Mouse (Mus musculus): ENCODE measurements around the gene Opcml. TPM values are rescaled to one million over a fixed set of nuclear protein-coding genes. Genes with fewer than 3 reads are reported as not detected.
A peak's percentile ranks its signal among the peaks of the same experiment; 100 is the strongest.

Opcml gene
- polyA plus RNA-seq, 1 experiment from 2014 or later: 3.4 TPM

GRCm38 (mm10) chr9:28402770-28403650 is 612.4 kb downstream of the Opcml start:
- Histone ChIP-seq H3K4me1 (replicated peaks) (peaks cover 6% of the 10 kb centered on the region; the same call in 1 of the 2 replicates), H3K4me2 (replicated peaks) (peak overlapping the region; percentile 96), H3K9ac (peak overlapping the region; percentile 34), H3K27me3 (replicated peaks) (peaks cover 18% of the 10 kb centered on the region), H3K36me3 (no peaks in the 10 kb centered on the region), H3K9me3 (no peaks in the 10 kb centered on the region), H3K4me3 (replicated peaks) (peak overlapping the region; percentile 56), H3K27ac (no peak overlapping the region)
- peak; percentile 60 for ATAC-seq
- WGBS: 2% methylated on average over 54 of the region's 56 CpGs

GRCm38 (mm10) chr9:28403831-28404562 is 613.4 kb downstream of the Opcml start:
- peaks cover 18% of the 10 kb centered on the region for H3K27me3 ChIP-seq (replicated peaks)
- no peak overlapping the region for H3K27ac ChIP-seq
- ATAC-seq: peak; percentile 72
- H3K4me1 ChIP-seq (replicated peaks): peaks cover 6% of the 10 kb centered on the region; the same call in 1 of the 2 replicates
- peak overlapping the region; percentile 56 for H3K4me3 ChIP-seq (replicated peaks)
- H3K9ac ChIP-seq: peak overlapping the region; percentile 45
- H3K36me3 ChIP-seq: no peaks in the 10 kb centered on the region
- H3K9me3 ChIP-seq: no peaks in the 10 kb centered on the region
- peak overlapping the region; percentile 96 for H3K4me2 ChIP-seq (replicated peaks)
- WGBS: 4% methylated on average over 30 of the region's 30 CpGs

GRCm38 (mm10) chr9:28404616-28405015 is 614.0 kb downstream of the Opcml start:
- H3K27ac ChIP-seq: no peak overlapping the region
- WGBS: 76% methylated on average over 8 of the region's 8 CpGs
- no peak for ATAC-seq
- H3K27me3 ChIP-seq (replicated peaks): peaks cover 18% of the 10 kb centered on the region
- no peak overlapping the region for H3K9ac ChIP-seq
- H3K36me3 ChIP-seq: no peaks in the 10 kb centered on the region
- peak overlapping the region; percentile 96 for H3K4me2 ChIP-seq (replicated peaks)
- peaks cover 6% of the 10 kb centered on the region; the same call in 1 of the 2 replicates for H3K4me1 ChIP-seq (replicated peaks)
- H3K9me3 ChIP-seq: no peaks in the 10 kb centered on the region
- H3K4me3 ChIP-seq (replicated peaks): peak overlapping the region; percentile 56

GRCm38 (mm10) chr9:28405816-28406215 is 615.2 kb downstream of the Opcml start:
- Histone ChIP-seq H3K4me3 (replicated peaks) (no peak overlapping the region), H3K36me3 (no peaks in the 10 kb centered on the region), H3K9me3 (no peaks in the 10 kb centered on the region), H3K27ac (no peak overlapping the region), H3K4me1 (replicated peaks) (peaks cover 6% of the 10 kb centered on the region; the same call in 1 of the 2 replicates), H3K9ac (no peak overlapping the region), H3K27me3 (replicated peaks) (peaks cover 18% of the 10 kb centered on the region), H3K4me2 (replicated peaks) (no peak overlapping the region)
- no peak for ATAC-seq
- WGBS: 3% methylated on average over 1 of the region's 1 CpGs

GRCm38 (mm10) chr9:28420808-28421207 is 630.2 kb downstream of the Opcml start:
- no peak overlapping the region for H3K9ac ChIP-seq
- no peaks in the 10 kb centered on the region for H3K27me3 ChIP-seq (replicated peaks)
- H3K4me3 ChIP-seq (replicated peaks): no peak overlapping the region
- no peaks in the 10 kb centered on the region for H3K9me3 ChIP-seq
- no peaks in the 10 kb centered on the region for H3K36me3 ChIP-seq
- H3K4me1 ChIP-seq (replicated peaks): no peaks in the 10 kb centered on the region
- H3K27ac ChIP-seq: no peak overlapping the region
- 83% methylated on average over 5 of the region's 5 CpGs for WGBS
- no peak for ATAC-seq
- no peak overlapping the region for H3K4me2 ChIP-seq (replicated peaks)

- H3K4me2 ChIP-seq (replicated peaks): no peak overlapping the region
- H3K36me3 ChIP-seq: no peaks in the 10 kb centered on the region
- no peaks in the 10 kb centered on the region for H3K27me3 ChIP-seq (replicated peaks)
Measured at GRCm38 (mm10) chr9:28423407-28423806, 632.8 kb downstream of the Opcml start.

GRCm38 (mm10) chr9:28432159-28432558 is 641.6 kb downstream of the Opcml start:
- Histone ChIP-seq H3K4me2 (replicated peaks) (no peak overlapping the region), H3K4me1 (replicated peaks) (no peaks in the 10 kb centered on the region), H3K9ac (no peak overlapping the region), H3K27me3 (replicated peaks) (no peaks in the 10 kb centered on the region), H3K9me3 (no peaks in the 10 kb centered on the region), H3K4me3 (replicated peaks) (no peak overlapping the region), H3K27ac (no peak overlapping the region), H3K36me3 (no peaks in the 10 kb centered on the region)
- ATAC-seq: no peak
- WGBS: 84% methylated on average over 8 of the region's 8 CpGs

More at GRCm38 (mm10) chr9:28423407-28423806, 632.8 kb downstream of the Opcml start:
- 45% methylated on average over 12 of the region's 12 CpGs for WGBS
- H3K4me1 ChIP-seq (replicated peaks): no peaks in the 10 kb centered on the region
- no peak overlapping the region for H3K27ac ChIP-seq
- ATAC-seq: no peak
- H3K9ac ChIP-seq: no peak overlapping the region
- no peak overlapping the region for H3K4me3 ChIP-seq (replicated peaks)
- H3K9me3 ChIP-seq: no peaks in the 10 kb centered on the region

GRCm38 (mm10) chr9:28438752-28439151 is 648.2 kb downstream of the Opcml start:
- no peaks in the 10 kb centered on the region for H3K4me1 ChIP-seq (replicated peaks)
- H3K27me3 ChIP-seq (replicated peaks): no peaks in the 10 kb centered on the region
- no peaks in the 10 kb centered on the region for H3K36me3 ChIP-seq
- ATAC-seq: no peak
- no peak overlapping the region for H3K9ac ChIP-seq
- WGBS: 88% methylated on average over 4 of the region's 4 CpGs
- H3K4me2 ChIP-seq (replicated peaks): no peak overlapping the region
- H3K9me3 ChIP-seq: no peaks in the 10 kb centered on the region
- no peak overlapping the region for H3K4me3 ChIP-seq (replicated peaks)
- no peak overlapping the region for H3K27ac ChIP-seq

- H3K4me1 ChIP-seq (replicated peaks): no peaks in the 10 kb centered on the region
- no peaks in the 10 kb centered on the region for H3K9me3 ChIP-seq
- H3K4me2 ChIP-seq (replicated peaks): no peak overlapping the region
- H3K9ac ChIP-seq: no peak overlapping the region
- H3K27ac ChIP-seq: no peak overlapping the region
- H3K27me3 ChIP-seq (replicated peaks): no peaks in the 10 kb centered on the region
- H3K4me3 ChIP-seq (replicated peaks): no peak overlapping the region
- no peak for ATAC-seq
- H3K36me3 ChIP-seq: no peaks in the 10 kb centered on the region
- 69% methylated on average over 5 of the region's 5 CpGs for WGBS
Measured at GRCm38 (mm10) chr9:28439433-28440191, 649.0 kb downstream of the Opcml start.

- H3K4me1 ChIP-seq (replicated peaks): no peaks in the 10 kb centered on the region
- ATAC-seq: no peak
- H3K27me3 ChIP-seq (replicated peaks): no peaks in the 10 kb centered on the region
- H3K4me3 ChIP-seq (replicated peaks): no peak overlapping the region
- no peaks in the 10 kb centered on the region for H3K9me3 ChIP-seq
- H3K27ac ChIP-seq: no peak overlapping the region
- no peaks in the 10 kb centered on the region for H3K36me3 ChIP-seq
- no peak overlapping the region for H3K9ac ChIP-seq
- WGBS: 82% methylated on average over 3 of the region's 3 CpGs
- no peak overlapping the region for H3K4me2 ChIP-seq (replicated peaks)
Measured at GRCm38 (mm10) chr9:28440192-28440795, 649.7 kb downstream of the Opcml start.

- Histone ChIP-seq H3K4me1 (replicated peaks) (no peaks in the 10 kb centered on the region), H3K9me3 (no peaks in the 10 kb centered on the region), H3K27ac (no peak overlapping the region), H3K4me3 (replicated peaks) (no peak overlapping the region), H3K4me2 (replicated peaks) (no peak overlapping the region), H3K9ac (no peak overlapping the region), H3K36me3 (no peaks in the 10 kb centered on the region), H3K27me3 (replicated peaks) (no peaks in the 10 kb centered on the region)
- 76% methylated on average over 3 of the region's 3 CpGs for WGBS
- ATAC-seq: no peak
Measured at GRCm38 (mm10) chr9:28444485-28444884, 653.9 kb downstream of the Opcml start.
